Mouse (Mus musculus) lung, postnatal 25 days (tissue): ENCODE measurements at regions not wholly inside any gene's neighbourhood (a gene's known extent, or its start where the extent isn't known, plus 50 kb on each side); places are given as distances from the start of the nearest gene placed in this dataset.

Experiments used
- DNase-seq: peaks from one replicate; pipeline ENCODE4 v3.0.0; 2022; ENCODE audit warnings: low spot score

GRCm38 (mm10) chr17:49149896-49150295, 217.7 kb downstream of the Lrfn2 start:
- DNase-seq: no peak

- DNase-seq: no peak
These were observed 218.8 kb downstream of the Lrfn2 start for GRCm38 (mm10) chr17:49150971-49151422.

DNA sequence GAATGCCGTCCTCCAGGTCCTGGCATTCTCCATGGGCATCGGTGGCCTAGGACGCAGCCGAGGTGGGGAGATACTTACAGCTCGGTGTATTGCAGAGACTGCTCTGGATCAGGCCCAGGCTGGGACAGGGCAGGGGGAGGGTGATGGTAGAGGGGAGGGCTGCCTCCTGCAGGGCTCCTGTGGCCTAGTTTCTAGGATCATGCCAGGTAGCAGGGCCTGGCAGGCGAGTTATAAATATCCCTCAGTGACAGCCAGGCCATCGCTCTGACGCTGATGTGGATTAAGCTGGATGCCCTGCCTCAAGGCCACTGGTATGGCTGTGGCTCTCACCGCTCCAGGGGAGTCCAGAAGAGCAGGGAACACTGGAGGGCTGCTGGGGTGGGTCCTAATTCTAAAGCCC, 221.8 kb downstream of the Lrfn2 start:
- DNase-seq: no peak

DNA sequence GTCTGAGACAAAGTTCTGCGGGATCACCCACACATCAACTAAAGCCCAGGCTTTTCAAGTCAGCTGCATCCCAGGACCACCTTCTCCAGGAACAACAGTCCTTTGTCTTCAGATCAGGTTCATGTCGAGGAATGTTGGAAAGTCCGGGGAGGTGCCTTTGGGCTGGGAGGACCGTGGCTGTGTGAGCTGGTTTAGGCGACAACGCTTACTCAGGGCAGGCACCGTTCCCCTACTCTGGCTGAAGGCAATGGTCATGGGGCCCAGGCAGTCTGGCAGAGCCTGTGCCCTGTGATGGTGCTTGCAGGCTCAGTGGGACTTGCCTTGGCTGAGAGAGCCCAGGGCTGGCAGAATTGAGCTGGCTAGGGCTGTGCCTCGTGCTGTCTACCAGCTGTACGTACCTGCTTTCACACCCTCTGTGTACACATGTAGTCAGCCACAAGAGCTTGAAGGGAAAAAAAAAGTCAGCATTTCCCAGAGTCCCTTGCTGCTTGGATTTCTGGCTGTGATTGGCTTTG, 222.9 kb downstream of the Lrfn2 start:
- no peak for DNase-seq

- DNase-seq: no peak
These were observed 225.4 kb downstream of the Lrfn2 start for GRCm38 (mm10) chr17:49157586-49157985.

DNA sequence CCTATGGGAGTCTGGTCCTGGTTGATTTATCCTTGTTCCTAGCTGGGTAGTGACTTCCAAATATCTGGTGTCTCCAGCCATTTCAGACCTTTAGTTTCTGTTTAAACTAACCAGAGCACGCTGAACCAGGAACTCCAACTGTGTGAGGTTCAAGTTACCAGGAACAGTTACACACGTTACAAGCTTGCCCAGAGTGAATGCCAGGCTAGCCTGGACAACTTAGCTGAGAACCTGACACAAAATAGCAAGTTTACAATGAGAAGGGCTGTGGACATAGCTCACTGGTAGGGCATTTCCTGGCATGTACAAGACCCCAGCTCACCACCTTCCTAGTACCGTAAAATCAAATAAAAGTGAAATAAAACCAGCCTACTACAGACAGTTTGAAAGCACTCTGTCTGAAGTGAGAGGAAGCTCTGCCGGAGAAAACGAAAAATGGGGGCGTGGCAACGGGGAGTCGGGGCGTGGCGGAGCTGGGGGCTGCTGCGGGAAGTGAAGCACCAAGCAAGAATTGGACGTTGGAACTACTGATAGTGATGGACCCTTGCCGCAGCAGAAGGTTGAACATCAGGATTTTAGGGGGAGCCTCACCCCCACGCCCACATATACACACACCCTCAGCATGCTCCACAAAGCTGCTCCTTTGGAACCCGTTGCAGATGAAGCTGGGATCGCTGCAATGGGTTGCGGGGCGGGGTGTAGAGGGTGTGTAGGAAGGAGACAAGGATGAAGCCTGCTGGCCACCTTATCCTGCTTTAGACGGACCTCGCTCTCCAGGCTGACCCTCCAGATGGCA, 239.3 kb downstream of the Lrfn2 start:
- DNase-seq: peak; percentile 3

DNA sequence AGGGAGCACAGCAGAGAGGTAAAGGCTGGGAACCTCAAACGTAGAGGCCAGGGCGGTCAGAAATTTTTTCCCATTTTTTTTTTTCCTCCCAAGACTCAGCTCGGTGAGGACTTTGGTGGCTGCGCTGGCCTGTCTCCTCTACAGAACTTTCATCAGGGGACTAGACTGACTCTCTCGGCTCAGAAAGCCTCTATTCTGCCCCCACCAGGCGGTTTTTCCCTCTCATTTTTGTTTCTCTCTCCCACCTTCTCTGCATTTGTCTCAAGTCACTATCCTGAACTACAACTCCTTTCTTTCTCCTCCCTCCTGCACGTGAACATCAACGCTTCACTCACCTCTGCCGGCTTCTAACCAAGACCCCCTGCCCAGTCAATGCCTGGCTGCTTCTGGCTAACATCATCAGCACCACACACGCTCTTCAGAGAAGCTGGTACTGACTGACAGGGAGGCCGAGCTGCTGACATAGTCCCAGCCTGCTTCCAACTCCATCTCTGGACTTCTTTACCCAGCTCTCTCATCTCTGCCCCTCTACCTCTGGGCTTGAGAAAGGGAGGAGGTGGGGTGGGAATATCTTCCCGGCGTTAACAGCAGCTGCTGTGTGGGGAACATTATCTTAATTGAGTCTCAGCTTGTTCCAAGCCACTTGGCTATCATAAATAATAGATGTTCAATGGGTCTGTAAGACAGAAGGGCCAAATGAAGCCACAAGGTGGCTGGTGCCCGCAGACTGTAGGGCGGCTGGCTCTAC, 240.0 kb downstream of the Lrfn2 start:
- DNase-seq: no peak

GRCm38 (mm10) chr17:49172800-49173150, 240.6 kb downstream of the Lrfn2 start:
- DNase-seq: no peak

GRCm38 (mm10) chr17:49177966-49178731, 246.0 kb downstream of the Lrfn2 start:
- no peak for DNase-seq

- DNase-seq: peak; percentile 13
These were observed 245.7 kb upstream of the Mocs1 start for GRCm38 (mm10) chr17:49182485-49182884.

DNA sequence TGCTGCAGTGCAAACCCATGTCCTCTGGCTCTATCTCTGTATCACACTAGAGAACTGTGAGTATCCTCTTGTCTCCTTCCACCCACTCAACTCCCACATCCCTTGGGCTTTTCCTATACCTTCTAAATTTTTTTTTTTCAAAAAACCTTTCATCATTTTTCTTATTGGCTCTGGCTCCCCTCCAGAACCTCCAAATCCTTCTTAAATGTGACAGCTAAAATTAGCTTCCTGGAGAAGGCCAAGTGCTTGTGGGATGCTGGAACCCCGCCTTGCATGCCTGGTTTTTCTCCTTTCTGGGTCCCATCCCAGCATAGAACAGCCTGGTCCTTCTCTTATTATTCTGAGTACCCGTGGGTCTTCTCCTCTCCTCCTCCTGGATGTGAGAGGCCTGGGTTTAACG, 244.2 kb upstream of the Mocs1 start:
- DNase-seq: no peak

DNA sequence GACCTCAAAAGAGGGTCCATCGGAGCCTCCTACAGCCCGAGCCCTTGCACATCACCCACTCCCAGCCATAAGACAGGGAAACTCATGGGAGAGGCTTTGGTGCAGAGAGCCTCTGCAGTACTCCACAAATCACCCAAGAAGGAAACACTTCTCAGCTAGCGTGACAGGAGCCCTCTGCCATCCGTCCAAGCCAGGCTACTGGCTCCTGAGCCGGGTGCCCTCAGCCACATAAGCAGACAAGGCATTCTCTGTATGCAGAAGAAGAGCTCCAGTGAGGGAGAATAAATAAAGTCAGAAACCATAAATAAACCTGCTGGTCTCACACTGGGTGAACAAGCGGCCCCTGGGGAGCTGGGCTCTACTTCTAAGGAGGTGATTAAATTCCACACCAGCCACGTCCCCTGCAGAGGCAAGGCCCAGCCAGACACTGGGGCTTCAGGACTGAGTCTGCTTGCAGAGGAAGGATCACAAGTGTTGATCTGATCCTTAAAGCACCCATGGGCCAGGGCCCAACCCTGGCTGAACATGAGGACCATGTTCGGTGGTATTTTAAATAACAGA, 243.0 kb upstream of the Mocs1 start:
- DNase-seq: no peak

GRCm38 (mm10) chr17:49189765-49190164, 238.4 kb upstream of the Mocs1 start:
- peak; percentile 15 for DNase-seq

GRCm38 (mm10) chr17:49190337-49190736, 237.8 kb upstream of the Mocs1 start:
- no peak for DNase-seq

GRCm38 (mm10) chr17:49196046-49196684, 232.0 kb upstream of the Mocs1 start:
- no peak for DNase-seq

DNA sequence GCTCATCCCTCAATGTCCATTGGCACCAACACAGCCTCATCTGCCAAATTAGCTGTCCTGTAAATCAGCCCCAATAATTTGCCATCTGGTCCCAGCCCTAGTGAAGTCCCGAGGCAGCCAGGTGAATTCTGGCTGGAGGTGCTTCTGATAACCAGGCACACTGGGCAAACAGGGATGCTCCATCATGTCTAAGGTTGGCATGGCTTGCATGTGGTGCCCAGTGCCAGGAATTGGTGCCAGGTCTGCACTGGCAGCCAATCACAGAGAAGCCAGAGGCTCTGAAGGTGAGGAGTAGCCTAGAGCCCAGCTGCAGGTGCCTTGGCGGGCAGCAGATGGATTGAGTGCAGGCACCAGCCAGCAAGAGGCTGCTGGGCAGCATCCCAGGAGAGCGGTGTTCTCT, 226.7 kb upstream of the Mocs1 start:
- no peak for DNase-seq

- no peak for DNase-seq
These were observed 223.1 kb upstream of the Mocs1 start for GRCm38 (mm10) chr17:49205095-49205494.

DNA sequence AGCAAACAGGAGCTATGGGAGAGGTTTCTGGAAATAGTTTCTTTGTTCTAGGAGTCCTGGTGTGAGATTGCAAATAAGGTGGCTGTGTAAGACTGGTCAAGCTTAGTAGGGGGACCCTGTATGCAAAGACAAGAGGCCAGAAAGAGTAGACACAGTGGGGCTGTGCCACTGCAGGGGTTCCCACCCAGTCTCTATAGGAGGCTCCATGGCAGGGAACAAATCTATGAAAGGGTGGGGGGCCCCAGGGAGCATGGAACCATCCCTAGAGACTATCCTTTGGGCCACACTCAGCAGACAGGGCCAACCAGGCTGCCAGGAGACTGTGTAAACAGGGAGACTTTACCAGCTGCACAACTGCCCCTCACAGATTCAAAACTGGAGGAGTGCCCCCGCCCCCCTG, 222.6 kb upstream of the Mocs1 start:
- no peak for DNase-seq

DNA sequence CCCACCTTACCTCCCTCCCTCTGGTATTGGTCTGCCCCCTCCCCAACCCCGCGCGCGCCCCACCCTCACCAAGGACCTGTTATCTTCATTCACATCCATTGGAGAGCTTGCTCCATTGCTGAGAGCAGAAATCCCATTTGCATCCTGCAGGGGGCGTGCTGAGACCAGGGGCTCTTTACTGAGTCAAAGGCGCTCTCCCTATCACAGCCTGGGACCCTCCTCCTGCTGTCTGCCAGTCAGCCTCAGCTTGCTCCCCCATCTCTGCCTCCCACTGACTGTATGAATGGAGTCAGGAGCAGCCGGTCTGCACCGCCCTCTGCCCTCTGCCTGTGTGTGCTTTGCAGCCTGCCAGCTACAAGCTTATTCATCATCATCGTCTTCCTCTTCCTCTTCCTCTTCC, 221.5 kb upstream of the Mocs1 start:
- no peak for DNase-seq

DNA sequence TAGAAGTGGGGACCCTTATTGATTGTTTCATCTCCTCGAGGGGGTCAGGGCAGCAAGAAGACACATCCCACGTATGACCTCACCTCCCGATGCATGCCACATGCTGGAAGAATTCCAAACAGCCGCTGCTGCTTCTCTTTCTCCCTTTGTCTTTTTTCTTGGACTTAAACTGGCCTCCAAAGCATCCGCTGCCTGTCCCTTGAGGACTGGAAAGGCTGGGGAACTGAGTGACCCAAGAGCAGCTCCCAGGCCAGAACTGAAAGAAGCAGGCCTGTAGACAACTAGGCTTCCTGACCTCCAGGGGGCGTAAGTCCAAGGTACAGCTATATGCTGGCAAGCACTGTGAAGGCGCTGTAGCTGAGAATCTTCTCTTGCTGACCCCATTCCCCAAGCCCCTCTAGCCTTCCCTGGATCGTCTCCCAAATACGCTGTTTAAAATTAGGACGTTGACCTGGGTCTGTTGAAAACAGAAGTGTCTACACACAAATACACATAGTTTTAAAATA, 219.8 kb upstream of the Mocs1 start:
- DNase-seq: no peak

DNA sequence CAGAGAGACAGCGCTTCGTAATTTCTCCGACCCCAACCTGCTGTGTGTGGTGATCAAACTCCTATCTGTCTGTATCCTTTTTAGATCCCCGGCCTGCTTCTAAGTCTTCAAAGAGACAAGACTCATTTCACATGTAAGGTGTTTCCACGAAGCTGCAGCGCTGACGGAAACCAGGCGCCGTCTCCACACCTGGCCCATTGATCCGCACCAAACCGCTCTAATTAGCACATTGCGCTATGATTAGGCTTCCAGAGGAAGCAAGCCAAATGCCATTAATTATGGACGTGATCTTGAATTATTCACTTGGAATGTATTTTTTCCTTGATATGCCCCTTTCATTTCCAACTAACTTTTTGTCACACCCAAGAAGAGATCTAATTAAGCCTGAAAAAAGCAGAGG, 215.2 kb upstream of the Mocs1 start:
- no peak for DNase-seq

DNA sequence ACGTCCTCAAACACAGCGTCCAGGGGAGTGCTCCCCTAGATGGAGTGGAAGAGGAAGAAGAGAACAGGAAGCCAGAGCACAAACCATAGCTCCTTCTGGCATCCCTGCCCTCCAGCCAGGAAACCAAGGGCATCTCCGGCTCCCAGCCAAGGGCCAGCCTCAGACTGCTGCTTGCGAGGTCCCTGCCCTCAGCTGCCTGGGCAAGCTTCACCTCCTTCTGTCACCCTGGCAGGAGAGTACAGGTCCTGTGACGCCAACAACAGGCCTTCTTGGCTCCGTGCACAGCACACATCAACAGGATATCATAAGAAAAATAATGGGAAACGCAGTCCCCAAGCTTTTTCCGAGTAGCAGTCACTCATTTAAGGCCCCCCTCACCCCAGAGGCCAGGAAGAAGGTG, 212.9 kb upstream of the Mocs1 start:
- DNase-seq: peak; percentile 17
